Mouse (Mus musculus): Measurements from ENCODE around the gene Ntrk3.

The Ntrk3 gene

DNA sequence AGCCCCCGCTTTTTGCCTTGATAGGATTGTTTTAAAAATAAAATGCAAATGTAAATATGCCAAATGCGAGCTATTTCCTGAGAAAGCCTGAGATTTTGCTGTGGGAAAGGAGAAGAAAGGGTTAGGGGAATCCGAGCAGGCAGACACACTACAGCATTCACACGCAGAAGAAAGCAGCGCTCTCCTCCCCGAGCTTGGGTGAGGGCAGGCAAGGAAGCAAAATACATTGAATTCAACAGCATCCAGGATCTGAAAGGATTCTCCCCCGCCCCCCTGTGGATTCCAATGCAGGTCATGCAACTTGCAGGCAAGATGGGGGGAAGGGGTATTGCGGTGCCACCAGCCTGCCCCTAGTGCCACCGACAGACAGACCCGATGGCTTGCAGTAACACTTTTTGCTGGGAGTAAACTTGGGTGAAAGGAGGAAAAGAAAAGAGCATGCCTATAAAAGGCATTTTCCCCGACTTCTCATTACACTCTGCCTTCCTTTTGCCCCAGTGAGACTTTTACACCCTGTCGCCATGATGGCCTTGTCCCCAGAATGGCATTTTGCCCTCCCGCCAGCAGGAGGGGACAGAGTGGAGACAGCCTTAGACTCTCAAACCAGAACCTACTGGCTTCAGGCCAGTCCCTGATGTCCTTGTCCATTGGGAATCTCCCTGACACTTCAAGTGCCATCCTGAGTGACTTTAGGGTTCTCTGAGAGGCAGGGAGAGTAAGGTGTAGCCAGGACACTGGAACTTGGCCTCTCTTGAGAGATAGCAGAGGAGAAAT, 158.2 kb downstream of the Ntrk3 start:
- in situ Hi-C loops (cut with MboI, MseI), result loop anchor here (10.0 kb wide), 1 partner anchor 305 kb away; no protein-coding TSS in a partner anchor

DNA sequence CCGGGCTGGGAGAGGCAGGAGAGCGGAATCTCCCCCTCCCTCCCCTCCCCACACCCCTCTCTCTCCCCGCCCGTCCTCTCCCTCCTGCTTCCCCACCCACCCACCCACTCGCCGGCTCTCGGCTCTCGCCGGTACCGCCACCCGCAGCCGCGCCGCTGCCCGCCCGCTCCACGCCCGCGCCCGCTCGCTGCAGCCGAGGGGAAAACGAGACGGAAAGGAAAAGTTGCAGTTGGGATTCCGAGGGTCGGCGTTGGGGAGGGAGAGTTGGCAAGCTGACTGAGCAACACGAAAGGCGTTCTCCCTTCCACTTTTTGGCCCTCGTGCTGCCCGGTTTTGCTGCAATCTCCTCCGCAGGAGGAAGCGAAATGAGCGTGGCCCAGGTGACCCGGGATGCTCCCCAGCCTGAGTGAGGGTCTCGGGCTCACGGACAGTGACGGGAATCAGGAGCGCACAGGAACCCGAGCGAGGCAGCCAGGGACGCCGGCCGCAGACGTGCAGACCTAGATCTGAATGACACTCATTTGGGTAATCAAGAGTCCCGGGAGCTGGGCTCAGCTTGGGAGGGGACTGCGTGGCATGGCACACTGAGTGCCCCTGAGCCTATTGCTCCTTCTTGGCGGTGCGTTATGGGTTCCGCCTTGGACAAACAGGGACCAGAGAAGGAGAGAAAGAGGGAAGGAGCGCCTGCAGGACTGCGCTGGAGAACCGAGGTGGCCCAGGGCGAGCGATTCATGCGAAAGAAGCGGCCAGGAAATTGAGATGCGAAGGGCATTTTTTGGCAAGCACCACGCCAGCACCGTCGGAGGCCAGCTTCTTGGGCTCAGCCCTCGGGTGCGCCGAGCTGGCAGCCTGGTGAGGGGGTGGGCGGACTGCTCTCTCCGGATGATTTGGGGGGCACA, 159.1 kb downstream of the Ntrk3 start:
- in situ Hi-C loops (cut with MboI, MseI), result loop anchor here (10.0 kb wide), 1 partner anchor 306 kb away; no protein-coding TSS in a partner anchor

DNA sequence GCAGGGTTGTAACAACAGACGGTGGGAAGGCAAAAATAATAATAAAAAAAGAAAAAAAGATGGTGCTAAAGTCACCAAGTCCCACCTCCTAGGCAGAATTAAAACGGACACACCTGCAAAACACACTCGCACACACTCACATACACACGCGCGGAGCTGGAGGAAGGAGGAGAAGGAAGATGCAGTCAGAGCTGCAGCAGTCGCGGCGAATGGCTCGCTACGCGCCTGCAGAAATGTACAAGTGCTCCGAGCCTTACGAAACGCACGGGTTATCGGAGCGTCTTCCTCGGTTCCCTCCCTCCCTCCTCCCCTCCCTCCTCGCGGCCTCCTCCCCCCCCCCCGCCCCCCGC, 159.7 kb downstream of the Ntrk3 start:
- in situ Hi-C loops (cut with MboI, MseI), result loop anchor here (10.0 kb wide), 1 partner anchor 307 kb away; no protein-coding TSS in a partner anchor

DNA sequence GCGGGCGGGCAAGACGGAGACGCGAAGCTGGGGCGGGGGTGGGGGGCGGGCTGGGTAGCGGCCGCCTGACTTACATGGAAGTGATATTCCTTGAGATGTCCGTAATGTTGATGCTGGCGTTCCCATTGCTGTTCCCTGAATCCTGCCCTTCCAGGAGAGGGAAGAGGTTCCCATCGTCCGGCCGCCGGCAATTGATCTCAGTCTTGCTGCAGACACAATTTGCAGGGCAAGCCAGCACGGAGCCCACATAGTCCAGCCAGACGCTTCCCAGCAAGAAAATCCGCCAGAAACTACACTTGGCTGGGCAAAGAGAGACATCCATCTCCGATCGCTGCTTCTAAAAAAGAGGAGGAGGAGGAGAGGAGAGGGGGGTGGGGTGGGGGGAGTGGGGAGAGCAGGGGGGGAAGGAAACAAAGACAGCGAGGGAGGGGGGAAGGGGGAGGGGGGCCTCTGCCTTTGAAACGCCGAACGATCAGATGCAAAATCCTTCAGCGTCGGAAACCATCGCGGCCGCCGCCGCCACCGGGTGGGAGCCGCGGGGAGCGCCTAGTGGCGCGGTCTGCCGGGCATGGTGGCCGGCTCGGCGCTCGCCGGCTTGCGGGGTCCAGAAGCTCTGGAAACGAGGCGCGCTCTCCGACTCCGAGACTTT, 160.2 kb downstream of the Ntrk3 start:
- in situ Hi-C loops (cut with MboI, MseI), result loop anchor here (10.0 kb wide), 1 partner anchor 307 kb away; no protein-coding TSS in a partner anchor

DNA sequence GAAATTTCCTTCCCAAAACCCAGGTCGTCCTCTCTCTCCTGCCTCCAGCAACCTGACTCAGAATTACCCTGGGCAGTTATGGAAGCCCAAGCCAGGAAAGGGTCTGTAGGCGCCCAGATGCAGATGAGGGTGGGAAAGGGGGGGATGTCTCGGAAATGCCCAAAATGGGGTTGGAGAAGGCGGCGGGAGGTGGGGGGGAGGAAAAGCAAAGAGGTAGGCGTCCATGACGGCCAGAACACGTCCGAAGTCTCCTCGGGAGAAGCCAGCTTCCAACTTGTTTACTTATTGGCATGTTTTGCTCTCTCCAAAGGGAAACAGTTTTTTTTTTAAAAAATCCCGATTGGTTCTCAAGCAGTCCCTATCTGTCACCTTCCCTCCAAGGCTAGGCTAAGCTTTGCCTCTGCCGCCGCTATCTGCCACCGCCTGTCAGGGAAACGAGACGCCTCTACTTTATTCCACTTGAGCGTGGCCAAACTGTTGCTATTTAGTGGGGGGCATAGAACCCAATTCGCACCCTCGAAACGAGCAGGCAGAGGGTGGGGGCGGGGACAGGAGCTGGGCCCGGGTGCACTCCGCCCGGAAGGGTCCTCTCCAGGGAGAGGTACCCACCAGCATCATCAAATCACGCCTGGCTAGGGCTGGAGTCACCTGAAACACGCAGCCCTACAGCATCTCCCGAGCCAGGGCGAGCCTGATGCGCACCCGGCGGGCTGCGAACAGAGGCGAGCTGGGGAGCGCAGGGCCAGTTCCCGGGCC, 160.9 kb downstream of the Ntrk3 start:
- in situ Hi-C loops (cut with MboI, MseI), result loop anchor here (10.0 kb wide), 1 partner anchor 308 kb away; no protein-coding TSS in a partner anchor

DNA sequence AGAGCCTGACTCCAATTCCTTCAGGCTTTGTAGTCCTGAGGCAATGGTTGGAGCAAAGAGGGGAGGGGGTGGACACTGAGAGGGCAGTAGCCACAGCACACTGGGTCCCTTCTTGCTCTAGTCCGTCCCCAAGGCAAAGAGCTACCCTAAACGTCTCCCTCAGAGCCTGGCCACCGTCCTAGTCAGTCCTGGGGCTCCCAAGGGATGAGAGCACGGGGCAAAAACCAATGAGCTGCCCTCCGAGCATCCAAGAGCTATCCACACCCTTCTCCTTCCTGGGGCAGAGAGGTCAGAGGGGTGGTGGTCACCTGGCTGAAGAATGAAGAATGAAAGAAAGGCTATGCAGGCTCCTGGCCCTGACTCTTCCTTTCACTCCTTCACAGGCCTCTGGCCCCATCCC, 161.6 kb downstream of the Ntrk3 start:
- in situ Hi-C loops (cut with MboI, MseI), result loop anchor here (10.0 kb wide), 1 partner anchor 309 kb away; no protein-coding TSS in a partner anchor

DNA sequence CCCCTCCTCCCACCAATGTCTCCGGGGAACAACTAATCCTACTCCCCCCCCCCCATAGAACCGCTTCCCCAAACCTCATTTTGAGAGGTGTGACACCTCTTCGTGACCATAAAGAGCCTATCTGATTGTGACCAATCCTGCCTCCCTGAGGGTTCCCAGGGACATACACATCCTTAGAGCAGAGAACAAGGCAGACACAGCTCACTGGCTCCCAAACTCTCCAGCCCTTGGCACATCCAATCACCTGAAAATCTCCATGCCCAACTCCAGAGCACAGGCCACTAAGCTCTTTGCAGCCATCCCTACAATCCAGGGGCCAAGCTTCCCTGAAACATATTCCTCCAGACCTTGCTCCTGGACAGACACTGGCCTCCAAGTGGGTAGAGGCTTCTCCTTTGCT, 162.3 kb downstream of the Ntrk3 start:
- in situ Hi-C loops (cut with MboI, MseI), result loop anchor here (10.0 kb wide), 1 partner anchor 309 kb away; no protein-coding TSS in a partner anchor

DNA sequence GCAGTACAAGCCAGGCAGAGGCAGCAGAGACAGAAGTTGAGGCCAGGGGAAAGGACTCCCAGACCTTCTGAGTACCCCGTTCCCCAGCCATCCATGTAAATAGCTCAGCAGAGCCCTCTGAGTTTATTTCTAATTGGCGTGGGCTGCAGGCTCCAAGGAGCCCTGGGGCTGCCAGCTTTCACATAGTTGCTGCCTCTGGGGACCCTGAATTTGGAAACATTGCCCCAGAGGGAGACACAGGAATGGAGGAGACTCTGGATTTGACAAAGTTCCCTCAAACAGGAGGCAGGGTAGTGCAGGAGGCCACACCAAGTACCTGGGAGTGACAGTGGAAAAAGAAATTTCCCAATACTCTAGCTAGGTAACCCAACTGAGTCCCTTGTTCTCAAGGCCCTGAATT, 166.6 kb downstream of the Ntrk3 start:
- in situ Hi-C loops (cut with MboI, MseI), result loop anchor here (10.0 kb wide), 1 partner anchor 314 kb away; no protein-coding TSS in a partner anchor

DNA sequence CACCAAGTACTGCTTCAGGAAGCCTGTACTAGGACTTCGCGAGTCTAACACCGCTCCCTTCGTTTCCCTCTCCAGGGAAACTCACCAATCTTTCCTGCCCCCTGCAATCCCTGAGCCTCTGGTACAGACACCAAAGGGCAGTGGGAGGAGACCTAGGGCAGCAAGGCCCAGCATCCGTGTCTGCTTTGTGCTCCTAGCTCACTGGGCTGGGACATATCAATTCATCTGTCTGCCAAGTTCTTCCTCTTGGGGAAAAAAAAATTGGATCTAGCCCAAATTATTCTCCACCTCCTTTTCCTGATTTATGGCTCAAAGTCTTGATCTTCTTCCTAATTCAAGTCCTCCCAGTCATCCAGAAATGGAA, 168.6 kb downstream of the Ntrk3 start:
- in situ Hi-C loops (cut with MboI, MseI), result loop anchor here (10.0 kb wide), 1 partner anchor 196 kb away; no protein-coding TSS in a partner anchor

DNA sequence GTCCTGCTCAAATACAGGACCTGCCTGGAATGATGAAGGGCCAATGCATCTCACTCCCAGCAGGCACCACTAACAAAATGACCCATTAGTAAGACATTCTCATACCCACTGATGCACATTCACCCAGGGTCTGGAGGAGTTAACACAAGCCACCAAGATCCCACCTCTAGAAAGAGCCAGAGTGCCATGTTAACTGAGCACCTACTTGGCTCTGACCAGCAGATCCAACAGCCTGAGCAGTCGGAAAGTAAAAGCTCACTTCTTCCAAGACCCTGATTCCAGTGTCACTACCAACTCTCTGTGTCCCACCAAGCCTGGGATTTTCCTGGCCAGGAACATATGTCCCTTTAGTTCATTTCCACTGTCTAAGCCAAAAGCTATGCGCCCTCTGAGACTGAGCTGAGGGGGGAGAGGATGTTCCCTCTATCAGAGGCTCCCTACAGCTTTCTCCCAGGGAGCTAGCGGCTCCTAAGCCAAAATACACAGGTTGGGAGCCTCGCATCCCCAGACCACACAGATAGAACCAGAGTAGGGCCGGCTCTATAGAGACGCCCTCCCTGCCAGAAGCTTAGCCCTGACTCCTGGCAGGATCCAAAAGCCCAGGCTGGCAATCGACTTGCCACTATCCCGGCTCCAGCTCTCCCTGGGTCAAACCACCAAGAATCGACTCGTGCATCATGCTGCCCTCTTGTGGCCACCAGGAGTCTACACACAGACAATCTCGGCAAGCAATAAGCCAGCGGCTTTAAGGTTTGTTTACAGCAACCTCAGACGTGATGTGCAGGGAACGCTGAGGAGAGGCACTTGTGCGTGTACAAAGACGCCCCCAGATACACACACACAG, 169.2 kb downstream of the Ntrk3 start:
- in situ Hi-C loops (cut with MboI, MseI), result loop anchor here (10.0 kb wide), 1 partner anchor 196 kb away; no protein-coding TSS in a partner anchor

DNA sequence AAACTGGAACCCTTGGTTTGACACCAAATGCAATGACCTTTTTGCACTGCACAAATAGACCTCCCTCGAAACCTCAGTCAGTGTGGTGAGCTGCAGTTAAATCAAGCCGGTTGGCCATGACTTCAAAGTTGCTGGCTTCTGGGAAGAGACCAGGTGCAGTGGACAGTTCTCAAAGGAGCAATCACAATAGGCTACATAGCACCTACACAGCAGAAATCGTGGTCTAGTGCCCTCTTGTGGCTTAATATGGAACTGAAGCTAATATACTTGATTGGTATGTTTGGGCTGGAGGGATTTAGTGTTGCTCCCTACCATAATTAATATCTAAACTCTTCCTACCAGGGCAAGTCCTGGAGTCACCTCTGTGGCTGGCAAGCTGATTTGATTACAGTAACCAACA, 171.2 kb downstream of the Ntrk3 start:
- in situ Hi-C loops (cut with MboI, MseI), result loop anchor here (10.0 kb wide), 1 partner anchor 198 kb away; no protein-coding TSS in a partner anchor

DNA sequence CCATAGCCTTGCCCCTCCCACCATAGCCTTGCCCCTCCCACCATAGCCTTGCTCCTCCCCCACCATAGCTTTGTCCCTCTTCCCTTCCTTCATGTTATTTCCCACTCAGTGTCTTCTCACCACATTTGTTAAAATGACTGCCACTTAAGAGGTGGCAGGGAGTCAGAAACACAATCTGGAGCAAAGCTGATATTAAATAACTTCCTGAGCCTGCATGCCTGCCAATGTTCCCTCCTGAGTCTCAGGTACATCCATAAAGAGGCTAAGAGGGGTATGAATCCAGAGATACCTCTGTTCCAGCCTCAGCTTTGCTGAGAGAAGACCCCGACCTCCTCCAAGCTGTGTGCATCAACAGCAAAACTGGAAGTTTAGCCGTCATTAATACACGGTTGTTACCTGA, 172.4 kb downstream of the Ntrk3 start:
- in situ Hi-C loops (cut with MboI, MseI), result loop anchor here (10.0 kb wide), 1 partner anchor 199 kb away; no protein-coding TSS in a partner anchor

DNA sequence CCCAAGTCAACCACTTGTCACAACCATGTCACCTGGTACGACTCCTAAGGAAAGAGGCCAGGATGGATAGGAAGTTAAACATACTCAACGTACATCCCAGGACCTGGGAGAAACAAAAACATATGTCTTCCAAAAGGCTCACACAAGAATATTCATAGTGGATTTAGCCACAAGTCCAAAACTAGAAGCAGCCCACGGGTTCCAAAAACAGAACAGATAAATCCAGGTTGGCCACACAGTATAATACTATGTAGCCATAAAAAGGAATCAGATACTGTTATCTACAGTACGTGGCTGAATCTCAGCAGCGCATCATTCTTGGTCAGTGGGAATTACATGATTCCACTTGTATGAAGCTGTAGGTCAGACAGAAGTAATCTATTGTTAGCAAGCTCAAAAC, 179.3 kb downstream of the Ntrk3 start:
- in situ Hi-C loops (cut with MboI, MseI), result no loop called here

DNA sequence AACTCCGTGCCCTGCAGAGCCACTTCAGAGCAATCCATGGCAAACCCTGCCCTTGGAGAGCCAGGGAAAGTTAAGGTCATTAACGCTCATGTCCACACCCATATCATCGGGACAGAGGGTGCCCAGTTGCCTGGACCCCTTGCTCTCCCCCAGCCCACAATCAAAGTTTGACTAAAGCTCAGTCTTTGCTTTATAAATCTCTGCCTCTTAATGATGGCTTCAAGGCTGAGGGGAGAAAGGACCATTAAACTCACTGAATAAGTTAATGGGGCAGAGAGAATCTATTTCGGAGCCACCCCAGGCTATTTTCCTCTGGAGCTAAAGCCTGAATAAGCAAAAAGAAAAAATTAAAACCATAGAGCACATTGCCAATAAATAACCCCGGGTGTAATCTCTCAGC, 182.3 kb downstream of the Ntrk3 start:
- in situ Hi-C loops (cut with MboI, MseI), result no loop called here

DNA sequence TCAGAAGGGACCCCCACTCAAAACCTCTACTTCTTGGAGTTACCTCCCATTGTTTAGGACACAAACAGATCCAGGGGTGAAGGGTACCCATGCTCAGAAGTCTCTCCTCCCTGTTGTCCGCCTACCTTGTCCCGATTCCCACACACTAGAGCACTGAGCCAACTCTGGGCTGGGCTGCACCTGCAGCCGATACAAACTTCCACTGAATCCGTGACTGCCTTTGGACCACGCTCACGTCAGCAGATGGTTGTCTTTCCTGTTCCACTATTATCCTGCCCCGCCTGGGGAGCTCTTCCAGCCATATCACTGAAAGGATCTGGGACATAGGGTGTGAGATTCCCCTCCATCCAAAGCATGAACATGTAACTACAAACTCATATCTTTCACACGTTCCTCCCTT, 188.4 kb downstream of the Ntrk3 start:
- in situ Hi-C loops (cut with MboI, MseI), result no loop called here

DNA sequence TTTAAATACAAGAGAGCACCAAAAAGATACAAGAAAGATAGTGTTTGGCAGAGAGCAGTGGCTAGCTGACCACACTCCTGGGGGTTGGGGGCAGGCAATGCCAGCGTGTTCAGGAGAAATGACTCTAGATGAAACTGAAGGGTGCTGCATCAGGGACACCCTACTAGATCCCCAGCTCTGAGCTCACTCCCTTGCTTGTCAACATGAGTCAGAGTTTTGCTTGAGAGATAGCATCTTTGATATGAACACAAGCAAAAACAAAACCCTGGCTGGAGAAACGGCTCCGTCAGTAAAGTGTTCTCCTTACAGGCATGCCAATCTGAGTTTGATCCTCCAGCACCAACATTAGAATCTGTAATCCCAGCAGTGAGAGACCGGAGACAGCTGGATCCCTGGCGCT, 189.1 kb downstream of the Ntrk3 start:
- in situ Hi-C loops (cut with MboI, MseI), result no loop called here

DNA sequence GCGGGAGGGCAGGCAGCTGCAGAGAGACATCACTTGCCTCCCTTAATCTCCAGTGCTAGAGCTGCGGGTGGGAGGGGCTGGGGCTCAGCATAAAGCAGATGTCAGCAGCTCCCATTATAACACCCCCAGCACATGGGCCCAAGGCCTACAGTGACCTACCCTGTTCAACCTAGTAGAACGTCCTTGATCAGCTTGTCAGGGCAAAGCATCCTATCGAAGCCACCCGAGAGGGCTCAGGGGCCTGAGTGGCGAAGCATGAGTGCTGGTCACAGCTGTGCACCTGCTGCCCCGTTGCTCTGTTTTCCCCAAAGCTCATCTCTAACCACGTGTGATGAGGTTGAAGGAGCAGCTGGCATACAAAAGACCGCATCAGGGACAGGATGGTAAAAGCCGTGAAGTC, 191.3 kb downstream of the Ntrk3 start:
- in situ Hi-C loops (cut with MboI, MseI), result no loop called here

DNA sequence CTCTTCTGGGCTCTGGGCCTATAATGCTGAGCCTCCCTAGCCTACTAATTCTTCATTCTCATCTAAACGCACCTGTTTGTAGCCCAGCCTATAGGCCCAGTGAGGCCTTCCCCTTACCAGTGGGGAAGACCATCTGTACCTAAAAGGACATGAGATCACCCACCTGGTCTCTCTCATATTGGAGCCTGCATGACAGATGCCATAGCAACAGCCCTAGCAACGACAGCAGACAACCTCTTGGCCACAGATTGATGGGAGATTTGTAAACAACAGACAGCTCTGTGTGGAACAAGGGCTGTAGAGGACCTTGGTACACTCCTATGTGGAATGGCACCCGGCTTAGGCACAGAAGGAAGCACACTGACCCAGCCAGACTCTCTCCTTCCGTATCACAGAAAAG, 195.3 kb downstream of the Ntrk3 start:
- in situ Hi-C loops (cut with MboI, MseI), result no loop called here

DNA sequence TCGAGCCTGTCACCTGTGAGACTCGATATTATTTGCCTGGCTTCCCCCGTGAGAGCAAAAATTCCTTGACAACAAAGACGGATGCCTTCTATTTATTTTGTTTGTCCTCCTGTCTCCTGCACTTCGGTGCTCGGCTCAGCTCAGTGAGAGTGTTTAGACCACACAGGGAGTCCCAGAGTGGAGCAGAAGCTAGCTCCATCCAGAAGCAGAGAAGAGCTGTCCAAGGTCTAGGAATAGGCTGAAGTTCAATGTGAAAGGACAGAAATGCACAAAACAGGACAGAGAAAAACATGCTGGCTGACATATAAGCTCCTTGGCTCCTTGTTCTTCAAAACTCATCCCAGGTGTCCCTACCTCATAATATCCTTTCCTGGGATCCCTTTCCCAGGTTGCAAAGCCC, 207.5 kb downstream of the Ntrk3 start:
- in situ Hi-C loops (cut with MboI, MseI), result no loop called here

DNA sequence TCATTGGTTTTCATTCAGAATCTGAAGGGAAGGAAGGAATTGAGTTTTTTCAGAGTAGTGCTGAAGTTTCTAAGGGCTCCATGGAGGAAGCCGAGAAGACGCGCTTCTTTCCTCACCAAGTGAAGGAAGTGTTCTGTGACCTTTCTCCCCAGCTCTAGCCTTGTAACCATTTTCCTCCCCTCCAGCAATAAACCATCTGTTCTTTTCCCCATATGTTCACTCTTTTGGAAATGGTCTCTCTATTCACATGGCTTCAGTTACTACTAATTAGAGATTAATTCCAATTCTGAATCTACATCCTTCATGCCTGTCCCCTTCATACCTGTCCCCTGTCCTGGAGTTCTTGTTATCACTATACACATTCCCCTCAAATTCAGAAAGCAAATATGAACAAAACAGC, 209.8 kb downstream of the Ntrk3 start:
- in situ Hi-C loops (cut with MboI, MseI), result no loop called here
